Mouse (Mus musculus): ENCODE results near the gene Hist1h4k. TPM values are rescaled to one million over a fixed set of nuclear protein-coding genes. Genes with fewer than 3 reads are reported as not detected.
"Not testable (repeated sequence)": the region's sequence is repeated elsewhere in the genome, so short reads cannot be mapped to it uniquely, and the experiment has no call there.

The Hist1h4k gene
- total and polyA plus RNA-seq, 2 experiments from 2014 or later: 0.55 to 1,132 TPM

GRCm38 (mm10) chr13:21787760-21788593 lies 37.7 kb upstream of the Hist1h4k start:
- H3K9me3 ChIP-seq (replicated peaks; ENCODE audit: control insufficient read depth, low read length): no peaks in the 10 kb centered on the region
- no peaks in the 10 kb centered on the region for H3K27me3 ChIP-seq (ENCODE audit: control insufficient read depth, insufficient read depth, low read length)
- no peak overlapping the region; the same call in 1 of the 2 replicates for H3K9ac ChIP-seq (replicated peaks; ENCODE audit: low read depth, low read length)
- H3K4me1 ChIP-seq (ENCODE audit: control insufficient read depth, insufficient read depth): peaks cover 30% of the 10 kb centered on the region
- H3K36me3 ChIP-seq (replicated peaks; ENCODE audit: control insufficient read depth, insufficient read depth, low read length): no peaks in the 10 kb centered on the region
- peak overlapping the region; percentile 50 for H3K4me2 ChIP-seq (ENCODE audit: low read depth, low read length)
- 37% methylated on average over 14 of the region's 21 CpGs for WGBS
- H3K4me3 ChIP-seq (ENCODE audit: low read depth, low read length): peak overlapping the region; percentile 45; the same call in 1 of the 2 replicates
- no peak for DNase-seq (ENCODE audit: low spot score)
- peak overlapping the region; percentile 77 for H3K27ac ChIP-seq (ENCODE audit: low read depth)
- TF ChIP-seq EP300 (IDR thresholded peaks at IDR 0.05; ENCODE audit: low read depth) (no peak), CTCF (IDR thresholded peaks at IDR 0.05; ENCODE audit: low read depth) (no peak)
- peak; percentile 13; the same call in 1 of the 2 replicates for ATAC-seq (ENCODE audit: insufficient read depth, low read depth)

GRCm38 (mm10) chr13:21786899-21787629 lies 36.8 kb upstream of the Hist1h4k start, which contains the start of the genes Hist1h2an and Hist1h2bp:
Gene Hist1h2an, minus strand, starts transcription at chr13:21787218.
Gene Hist1h2bp, plus strand, starts transcription at chr13:21787461.
- not testable (repeated sequence) for H3K27me3 ChIP-seq (ENCODE audit: control insufficient read depth, insufficient read depth, low read length); H3K9me3 ChIP-seq (replicated peaks; ENCODE audit: control insufficient read depth, low read length); H3K9ac ChIP-seq (replicated peaks; ENCODE audit: low read depth, low read length); H3K36me3 ChIP-seq (replicated peaks; ENCODE audit: control insufficient read depth, insufficient read depth, low read length)
- H3K4me1 ChIP-seq (ENCODE audit: control insufficient read depth, insufficient read depth): peaks cover 34% of the 10 kb centered on the region
- peak; percentile 25; the same call in 1 of the 2 replicates for TF ChIP-seq EP300 (IDR thresholded peaks at IDR 0.05; ENCODE audit: low read depth)
- H3K4me3 ChIP-seq (ENCODE audit: low read depth, low read length): peak within 1 kb of the TSS; percentile 45
- 0% methylated on average over 34 of the region's 63 CpGs for WGBS
- peak; percentile 98 for DNase-seq (ENCODE audit: low spot score)
- peak within 1 kb of the TSS; percentile 77 for H3K27ac ChIP-seq (ENCODE audit: low read depth)
- peak within 1 kb of the TSS; percentile 50 for H3K4me2 ChIP-seq (ENCODE audit: low read depth, low read length)
- ATAC-seq (ENCODE audit: insufficient read depth, low read depth): peak; percentile 92

- DNase-seq (ENCODE audit: low spot score) (no peak), ATAC-seq (ENCODE audit: insufficient read depth, low read depth) (no peak)
- no peak for TF ChIP-seq EP300 (IDR thresholded peaks at IDR 0.05; ENCODE audit: low read depth)
- TF ChIP-seq CTCF (IDR thresholded peaks at IDR 0.05; ENCODE audit: low read depth): no peak
- peaks cover 34% of the 10 kb centered on the region for H3K4me1 ChIP-seq (ENCODE audit: control insufficient read depth, insufficient read depth)
- H3K4me3 ChIP-seq (ENCODE audit: low read depth, low read length): peak overlapping the region; percentile 45
- peak overlapping the region; percentile 50 for H3K4me2 ChIP-seq (ENCODE audit: low read depth, low read length)
- no peaks in the 10 kb centered on the region for H3K36me3 ChIP-seq (replicated peaks; ENCODE audit: control insufficient read depth, insufficient read depth, low read length)
- no peak overlapping the region; the same call in 1 of the 2 replicates for H3K9ac ChIP-seq (replicated peaks; ENCODE audit: low read depth, low read length)
- H3K27me3 ChIP-seq (ENCODE audit: control insufficient read depth, insufficient read depth, low read length): no peaks in the 10 kb centered on the region
- 11% methylated on average over 8 of the region's 8 CpGs for WGBS
- no peaks in the 10 kb centered on the region for H3K9me3 ChIP-seq (replicated peaks; ENCODE audit: control insufficient read depth, low read length)
- peak overlapping the region; percentile 77 for H3K27ac ChIP-seq (ENCODE audit: low read depth)
These were observed 36.0 kb upstream of the Hist1h4k start for GRCm38 (mm10) chr13:21786189-21786898.

- Histone ChIP-seq H3K4me2 (ENCODE audit: low read depth, low read length) (peak overlapping the region; percentile 68; the same call in 1 of the 2 replicates), H3K4me1 (ENCODE audit: control insufficient read depth, insufficient read depth) (peaks cover 34% of the 10 kb centered on the region), H3K27ac (ENCODE audit: low read depth) (peak overlapping the region; percentile 72), H3K36me3 (replicated peaks; ENCODE audit: control insufficient read depth, insufficient read depth, low read length) (no peaks in the 10 kb centered on the region), H3K27me3 (ENCODE audit: control insufficient read depth, insufficient read depth, low read length) (no peaks in the 10 kb centered on the region), H3K9me3 (replicated peaks; ENCODE audit: control insufficient read depth, low read length) (no peaks in the 10 kb centered on the region), H3K9ac (replicated peaks; ENCODE audit: low read depth, low read length) (0 out of 2 replicates have a peak overlapping the region, but pooled peaks have one; percentile 62), H3K4me3 (ENCODE audit: low read depth, low read length) (no peak overlapping the region)
- WGBS: 56% methylated on average over 6 of the region's 6 CpGs
- ATAC-seq (ENCODE audit: insufficient read depth, low read depth): no peak
- TF ChIP-seq CTCF (IDR thresholded peaks at IDR 0.05; ENCODE audit: low read depth): no peak
- no peak for TF ChIP-seq EP300 (IDR thresholded peaks at IDR 0.05; ENCODE audit: low read depth)
- no peak for DNase-seq (ENCODE audit: low spot score)
These were observed 34.0 kb upstream of the Hist1h4k start for GRCm38 (mm10) chr13:21784311-21784710.

GRCm38 (mm10) chr13:21783734-21784161 lies 33.4 kb upstream of the Hist1h4k start:
- H3K4me2 ChIP-seq (ENCODE audit: low read depth, low read length): peak overlapping the region; percentile 68
- no peak for ATAC-seq (ENCODE audit: insufficient read depth, low read depth)
- DNase-seq (ENCODE audit: low spot score): no peak
- peaks cover 34% of the 10 kb centered on the region for H3K4me1 ChIP-seq (ENCODE audit: control insufficient read depth, insufficient read depth)
- H3K4me3 ChIP-seq (ENCODE audit: low read depth, low read length): peak overlapping the region; percentile 47
- no peaks in the 10 kb centered on the region for H3K9me3 ChIP-seq (replicated peaks; ENCODE audit: control insufficient read depth, low read length)
- H3K36me3 ChIP-seq (replicated peaks; ENCODE audit: control insufficient read depth, insufficient read depth, low read length): no peaks in the 10 kb centered on the region
- WGBS: 4% methylated on average over 9 of the region's 9 CpGs
- no peaks in the 10 kb centered on the region for H3K27me3 ChIP-seq (ENCODE audit: control insufficient read depth, insufficient read depth, low read length)
- H3K9ac ChIP-seq (replicated peaks; ENCODE audit: low read depth, low read length): peak overlapping the region; percentile 62; the same call in 1 of the 2 replicates
- no peak for TF ChIP-seq EP300 (IDR thresholded peaks at IDR 0.05; ENCODE audit: low read depth)
- no peak for TF ChIP-seq CTCF (IDR thresholded peaks at IDR 0.05; ENCODE audit: low read depth)
- H3K27ac ChIP-seq (ENCODE audit: low read depth): peak overlapping the region; percentile 72
